Mouse (Mus musculus) cortical plate, adult 2 months (tissue): ENCODE measurements around the gene Msh3.

Experiments
- CTCF ChIP-seq: fragments of 200-500 bp; IDR thresholded peaks from 2 replicates; pipeline ENCODE4 v1.5.1; 2011; ENCODE audit warnings: mild to moderate bottlenecking, control low read depth, low read length; ENCODE audit not compliant: insufficient read depth; ENCODE audit errors: extremely low read depth
- POLR2A ChIP-seq: fragments of 200-500 bp; IDR thresholded peaks from 2 replicates; pipeline ENCODE4 v1.6.1; 2011; ENCODE audit warnings: mild to moderate bottlenecking, low read length, control low read depth; ENCODE audit not compliant: insufficient read depth; ENCODE audit errors: extremely low read depth

DNA sequence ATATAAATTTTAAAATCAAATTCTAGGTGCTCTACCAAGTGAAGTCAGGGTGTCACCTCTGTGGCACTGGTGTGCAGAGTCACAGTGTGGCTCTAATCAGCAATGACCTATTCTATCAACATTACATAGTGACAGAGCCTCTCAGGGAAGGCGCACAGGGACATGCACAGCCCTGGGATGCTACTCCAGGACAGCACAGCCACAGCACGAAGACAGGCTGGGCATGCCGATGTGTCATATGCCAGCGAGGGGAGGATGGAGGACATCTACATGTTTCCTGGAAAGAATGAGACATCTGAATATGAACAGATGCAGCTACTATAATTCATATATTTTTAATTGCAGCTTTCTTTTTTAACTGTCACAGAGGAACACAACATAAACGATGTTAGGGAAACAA is 101.0 kb downstream of the Msh3 start:
- TF ChIP-seq CTCF (no peak), POLR2A (no peak)
